Mouse (Mus musculus) cerebellum, adult 2 months (tissue): Measurements from ENCODE around the gene Schip1.

Experiments
- CTCF ChIP-seq: fragments of 200-500 bp; IDR thresholded peaks from 2 replicates; pipeline ENCODE4 v1.5.1; 2011; ENCODE audit warnings: low read depth, mild to moderate bottlenecking, control low read depth, low read length, moderate library complexity, borderline replicate concordance; ENCODE audit not compliant: insufficient read depth
- POLR2A ChIP-seq: fragments of 200-500 bp; IDR thresholded peaks from 2 replicates; pipeline ENCODE4 v1.6.1; 2011; ENCODE audit warnings: low read length, control low read depth, borderline replicate concordance; ENCODE audit not compliant: insufficient read depth

GRCm38 (mm10) chr3:68576431-68576830, 511.8 kb downstream of the Schip1 start:
- no peak for TF ChIP-seq CTCF
- TF ChIP-seq POLR2A = no peak
